Mouse (Mus musculus): Measurements from ENCODE around the gene Lhfpl2. TPM values are rescaled to one million over a fixed set of nuclear protein-coding genes. Genes with fewer than 3 reads are reported as not detected.

Gene Lhfpl2
- total RNA-seq, 1 experiment from 2014 or later: 8.1 TPM

- peak in 1 of 2 experiments; percentile 42; a peak in 2 of 4 replicates for ATAC-seq (replicated peaks in 1 of 2; ENCODE audit: insufficient read depth in 1 of 2, low FRiP score in 2 of 2, low TSS enrichment in 1 of 2, low read depth in 1 of 2, poor library complexity in 2 of 2, severe bottlenecking in 2 of 2)
Observed at GRCm38 (mm10) chr13:94086090-94086808, 28.7 kb downstream of the Lhfpl2 start.

- ATAC-seq (replicated peaks in 1 of 2; ENCODE audit: insufficient read depth in 1 of 2, low FRiP score in 2 of 2, low TSS enrichment in 1 of 2, low read depth in 1 of 2, poor library complexity in 2 of 2, severe bottlenecking in 2 of 2): no peak
Observed at GRCm38 (mm10) chr13:94087061-94087460, 29.5 kb downstream of the Lhfpl2 start.

GRCm38 (mm10) chr13:94088788-94089187 is 31.2 kb downstream of the Lhfpl2 start:
- ATAC-seq (replicated peaks in 1 of 2; ENCODE audit: insufficient read depth in 1 of 2, low FRiP score in 2 of 2, low TSS enrichment in 1 of 2, low read depth in 1 of 2, poor library complexity in 2 of 2, severe bottlenecking in 2 of 2): no peak

GRCm38 (mm10) chr13:94089286-94089685 is 31.7 kb downstream of the Lhfpl2 start:
- no peak for ATAC-seq (replicated peaks in 1 of 2; ENCODE audit: insufficient read depth in 1 of 2, low FRiP score in 2 of 2, low TSS enrichment in 1 of 2, low read depth in 1 of 2, poor library complexity in 2 of 2, severe bottlenecking in 2 of 2)

GRCm38 (mm10) chr13:94091366-94091765 is 33.8 kb downstream of the Lhfpl2 start:
- ATAC-seq (replicated peaks in 1 of 2; ENCODE audit: insufficient read depth in 1 of 2, low FRiP score in 2 of 2, low TSS enrichment in 1 of 2, low read depth in 1 of 2, poor library complexity in 2 of 2, severe bottlenecking in 2 of 2): no peak

GRCm38 (mm10) chr13:94094176-94094575 is 36.6 kb downstream of the Lhfpl2 start:
- no peak for ATAC-seq (replicated peaks in 1 of 2; ENCODE audit: insufficient read depth in 1 of 2, low FRiP score in 2 of 2, low TSS enrichment in 1 of 2, low read depth in 1 of 2, poor library complexity in 2 of 2, severe bottlenecking in 2 of 2)

GRCm38 (mm10) chr13:94094625-94095024 is 37.0 kb downstream of the Lhfpl2 start:
- no peak for ATAC-seq (replicated peaks in 1 of 2; ENCODE audit: insufficient read depth in 1 of 2, low FRiP score in 2 of 2, low TSS enrichment in 1 of 2, low read depth in 1 of 2, poor library complexity in 2 of 2, severe bottlenecking in 2 of 2)

- ATAC-seq (replicated peaks in 1 of 2; ENCODE audit: insufficient read depth in 1 of 2, low FRiP score in 2 of 2, low TSS enrichment in 1 of 2, low read depth in 1 of 2, poor library complexity in 2 of 2, severe bottlenecking in 2 of 2): no peak
Observed at GRCm38 (mm10) chr13:94095202-94095601, 37.6 kb downstream of the Lhfpl2 start.

GRCm38 (mm10) chr13:94097667-94098066 is 40.1 kb downstream of the Lhfpl2 start:
- ATAC-seq (replicated peaks in 1 of 2; ENCODE audit: insufficient read depth in 1 of 2, low FRiP score in 2 of 2, low TSS enrichment in 1 of 2, low read depth in 1 of 2, poor library complexity in 2 of 2, severe bottlenecking in 2 of 2): no peak

GRCm38 (mm10) chr13:94098369-94099084 is 40.9 kb downstream of the Lhfpl2 start:
- peak; percentile 87 for ATAC-seq (replicated peaks in 1 of 2; ENCODE audit: insufficient read depth in 1 of 2, low FRiP score in 2 of 2, low TSS enrichment in 1 of 2, low read depth in 1 of 2, poor library complexity in 2 of 2, severe bottlenecking in 2 of 2)

GRCm38 (mm10) chr13:94099087-94099486 is 41.5 kb downstream of the Lhfpl2 start:
- no peak for ATAC-seq (replicated peaks in 1 of 2; ENCODE audit: insufficient read depth in 1 of 2, low FRiP score in 2 of 2, low TSS enrichment in 1 of 2, low read depth in 1 of 2, poor library complexity in 2 of 2, severe bottlenecking in 2 of 2)

GRCm38 (mm10) chr13:94100361-94100760 is 42.8 kb downstream of the Lhfpl2 start:
- no peak for ATAC-seq (replicated peaks in 1 of 2; ENCODE audit: insufficient read depth in 1 of 2, low FRiP score in 2 of 2, low TSS enrichment in 1 of 2, low read depth in 1 of 2, poor library complexity in 2 of 2, severe bottlenecking in 2 of 2)

- no peak for ATAC-seq (replicated peaks in 1 of 2; ENCODE audit: insufficient read depth in 1 of 2, low FRiP score in 2 of 2, low TSS enrichment in 1 of 2, low read depth in 1 of 2, poor library complexity in 2 of 2, severe bottlenecking in 2 of 2)
Observed at GRCm38 (mm10) chr13:94101020-94101571, 43.5 kb downstream of the Lhfpl2 start.

- no peak for ATAC-seq (replicated peaks in 1 of 2; ENCODE audit: insufficient read depth in 1 of 2, low FRiP score in 2 of 2, low TSS enrichment in 1 of 2, low read depth in 1 of 2, poor library complexity in 2 of 2, severe bottlenecking in 2 of 2)
Observed at GRCm38 (mm10) chr13:94104866-94105475, 47.4 kb downstream of the Lhfpl2 start.

- no peak for ATAC-seq (replicated peaks in 1 of 2; ENCODE audit: insufficient read depth in 1 of 2, low FRiP score in 2 of 2, low TSS enrichment in 1 of 2, low read depth in 1 of 2, poor library complexity in 2 of 2, severe bottlenecking in 2 of 2)
Observed at GRCm38 (mm10) chr13:94106431-94106830, 48.8 kb downstream of the Lhfpl2 start.

GRCm38 (mm10) chr13:94106983-94107382 is 49.4 kb downstream of the Lhfpl2 start:
- ATAC-seq (replicated peaks in 1 of 2; ENCODE audit: insufficient read depth in 1 of 2, low FRiP score in 2 of 2, low TSS enrichment in 1 of 2, low read depth in 1 of 2, poor library complexity in 2 of 2, severe bottlenecking in 2 of 2): no peak

GRCm38 (mm10) chr13:94110556-94110955 is 53.0 kb downstream of the Lhfpl2 start:
- ATAC-seq (replicated peaks in 1 of 2; ENCODE audit: insufficient read depth in 1 of 2, low FRiP score in 2 of 2, low TSS enrichment in 1 of 2, low read depth in 1 of 2, poor library complexity in 2 of 2, severe bottlenecking in 2 of 2): no peak

GRCm38 (mm10) chr13:94115476-94115875 is 57.9 kb downstream of the Lhfpl2 start:
- no peak for ATAC-seq (replicated peaks in 1 of 2; ENCODE audit: insufficient read depth in 1 of 2, low FRiP score in 2 of 2, low TSS enrichment in 1 of 2, low read depth in 1 of 2, poor library complexity in 2 of 2, severe bottlenecking in 2 of 2)
